Mouse (Mus musculus): ENCODE results near the gene Mapkapk5.
A peak's percentile ranks its signal among the peaks of the same experiment; 100 is the strongest.

Gene Mapkapk5

GRCm38 (mm10) chr5:121500719-121501118, 45.0 kb downstream of the Mapkapk5 start:
- no peak for DNase-seq (ENCODE audit: low spot score in 2 of 2)

- DNase-seq (ENCODE audit: low spot score in 2 of 2) = peak; percentile 64 to 89
Measured at GRCm38 (mm10) chr5:121493305-121493704, 52.4 kb downstream of the Mapkapk5 start.

- DNase-seq (ENCODE audit: low spot score in 2 of 2) = no peak
Measured at GRCm38 (mm10) chr5:121484801-121485200, 60.9 kb downstream of the Mapkapk5 start.

GRCm38 (mm10) chr5:121477680-121478079, 68.0 kb downstream of the Mapkapk5 start:
- peak in 1 of 2 experiments; percentile 42 for DNase-seq (ENCODE audit: low spot score in 2 of 2)

- DNase-seq (ENCODE audit: low spot score in 2 of 2) = no peak
Measured at GRCm38 (mm10) chr5:121476040-121476439, 69.7 kb downstream of the Mapkapk5 start.
